Mouse (Mus musculus): ENCODE measurements around the gene Zfp109.

Zfp109 gene

DNA sequence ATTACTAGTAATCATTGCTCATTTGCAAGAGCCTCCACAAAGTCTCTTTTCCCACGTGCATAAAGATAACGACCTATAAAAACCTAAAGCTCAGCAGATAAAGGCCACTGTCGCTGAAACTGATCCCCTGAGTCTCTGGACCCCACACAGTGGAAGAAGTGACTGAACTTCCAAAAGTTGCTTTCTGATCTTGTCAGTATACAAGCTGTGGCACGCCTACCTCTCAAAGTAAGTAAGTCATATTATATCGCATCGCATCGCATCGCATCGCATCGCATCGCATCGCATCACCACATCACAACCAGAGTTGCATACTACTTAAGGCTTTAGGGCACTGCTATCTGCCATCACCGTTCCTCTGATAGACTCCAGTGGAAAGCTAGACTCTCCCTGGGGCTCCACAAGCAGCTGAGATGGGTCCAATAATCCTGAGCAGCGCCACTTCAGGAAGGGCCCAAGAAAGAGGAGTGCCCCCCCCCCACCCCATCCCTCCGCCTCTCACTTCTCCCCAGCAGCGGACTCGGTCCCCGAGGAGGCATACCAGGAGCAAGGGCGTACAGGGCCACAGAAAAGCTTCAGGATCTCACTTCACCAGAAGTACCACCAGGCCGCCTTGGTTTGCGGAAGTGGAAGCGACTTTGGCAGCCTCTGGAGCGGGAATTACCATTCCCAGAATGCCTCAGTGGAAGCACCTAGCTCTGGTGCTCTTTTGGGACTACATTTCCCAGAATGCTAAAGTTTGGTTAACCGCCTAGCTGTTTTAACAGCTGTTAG is 29.7 kb downstream of the Zfp109 start:
- peak; percentile 71 for DNase-seq (ENCODE audit: low spot score)

DNA sequence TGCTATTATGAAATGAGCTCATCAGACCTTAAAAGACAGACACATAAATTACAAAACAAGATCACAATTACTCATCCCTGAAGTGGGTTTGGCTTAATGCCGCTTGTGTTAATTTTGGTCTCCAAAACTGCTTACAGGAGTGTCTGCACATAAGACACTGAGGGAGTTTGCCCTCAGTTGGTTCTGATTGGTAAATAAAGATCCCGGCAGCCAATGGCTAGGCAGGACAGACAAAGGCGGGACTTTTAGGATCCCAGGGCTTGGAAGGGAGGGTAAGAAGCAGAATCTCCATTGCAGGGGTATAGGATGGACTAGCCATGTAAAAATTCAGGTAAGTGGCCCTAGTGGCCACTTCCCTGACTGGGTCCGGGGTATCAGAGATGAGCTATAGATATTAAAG is 40.4 kb downstream of the Zfp109 start:
- no peak for DNase-seq (ENCODE audit: low spot score)

DNA sequence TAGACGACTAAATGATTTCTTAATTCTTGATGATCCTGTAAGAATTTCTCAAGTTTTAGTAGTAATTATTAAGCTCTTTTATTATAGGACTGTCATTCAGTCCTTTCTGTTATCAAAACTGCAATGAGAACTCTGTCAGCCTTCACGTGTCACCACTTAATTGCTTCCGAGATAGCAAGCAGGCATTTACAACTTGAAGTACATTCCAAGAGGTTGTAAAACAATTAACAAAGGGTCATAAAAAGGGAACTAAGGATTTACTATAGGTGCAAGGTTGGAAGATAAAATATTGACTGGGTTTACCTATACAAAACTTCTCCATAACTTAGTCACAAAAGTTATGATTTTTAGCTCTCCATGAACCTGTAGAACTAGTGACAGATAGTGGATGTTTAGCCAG is 44.2 kb downstream of the Zfp109 start:
- no peak for DNase-seq (ENCODE audit: low spot score)

DNA sequence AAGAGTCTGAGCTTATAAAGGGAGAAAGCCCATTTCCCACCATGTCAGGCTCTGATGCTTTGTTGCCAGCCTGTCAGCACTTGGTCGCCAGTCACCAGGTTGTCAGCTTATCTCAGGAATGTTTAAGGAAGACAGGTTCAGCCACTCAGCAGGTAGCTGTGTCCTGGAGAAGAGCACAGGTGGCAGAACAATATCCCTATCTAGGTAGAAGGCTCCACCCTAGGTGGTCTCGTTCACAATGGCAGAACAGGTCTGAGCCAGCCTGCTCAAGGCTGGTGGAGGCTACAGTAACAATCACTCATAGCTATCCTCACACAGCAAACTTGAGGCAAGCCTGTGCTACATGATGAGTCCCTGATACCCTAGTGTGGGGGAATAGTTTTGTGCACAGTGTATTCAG is 46.0 kb downstream of the Zfp109 start:
- DNase-seq (ENCODE audit: low spot score) = no peak

DNA sequence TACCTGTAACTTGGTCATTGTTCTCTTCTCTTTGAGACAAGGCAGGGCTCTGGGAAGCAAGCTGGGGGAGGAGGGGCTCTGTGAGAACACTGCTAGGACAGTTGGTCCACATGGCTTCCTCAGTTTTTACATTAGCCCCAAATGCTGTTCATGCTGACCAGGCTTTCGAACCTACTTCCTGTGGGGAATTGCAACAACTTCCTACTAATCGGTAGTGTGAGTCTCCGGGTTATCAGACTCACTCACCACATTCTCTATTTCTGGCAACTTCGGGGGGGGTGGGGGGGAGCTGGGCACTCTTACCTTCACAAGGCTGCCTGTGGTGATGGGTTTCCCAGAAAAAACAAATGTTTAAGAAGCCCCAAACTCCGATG is 47.8 kb downstream of the Zfp109 start:
- DNase-seq (ENCODE audit: low spot score) = no peak

DNA sequence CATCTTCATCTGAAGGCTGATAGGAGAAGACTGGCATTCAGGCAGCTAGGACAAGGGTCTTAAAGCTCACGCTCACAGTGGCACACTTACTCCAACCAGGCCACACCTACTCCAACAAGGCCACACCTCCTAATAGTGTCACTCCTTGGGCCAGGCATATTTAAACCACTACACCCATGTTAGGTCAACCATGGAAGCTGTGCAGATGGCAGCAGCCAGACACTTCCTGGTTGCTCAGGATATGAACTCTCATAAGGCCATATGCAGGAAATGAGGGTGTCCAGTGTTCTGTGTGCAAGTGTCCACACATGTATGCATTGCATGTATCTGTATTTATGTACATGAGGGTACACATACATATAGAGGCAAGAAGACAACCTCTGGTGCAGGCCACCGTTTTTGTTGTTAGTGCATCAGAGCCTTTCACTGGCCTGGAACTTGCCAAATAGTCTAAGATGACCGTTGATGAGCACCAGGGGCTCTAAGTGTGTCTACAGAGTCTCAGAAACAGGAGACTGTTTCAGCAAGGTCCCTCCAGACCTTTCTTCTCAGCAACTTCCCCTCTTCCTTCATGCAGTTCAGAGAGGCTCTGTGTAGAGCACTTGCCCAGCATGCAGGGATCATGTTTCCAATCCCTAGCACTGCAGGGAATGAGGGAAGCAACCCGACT is 48.3 kb downstream of the Zfp109 start:
- DNase-seq (ENCODE audit: low spot score) = no peak

DNA sequence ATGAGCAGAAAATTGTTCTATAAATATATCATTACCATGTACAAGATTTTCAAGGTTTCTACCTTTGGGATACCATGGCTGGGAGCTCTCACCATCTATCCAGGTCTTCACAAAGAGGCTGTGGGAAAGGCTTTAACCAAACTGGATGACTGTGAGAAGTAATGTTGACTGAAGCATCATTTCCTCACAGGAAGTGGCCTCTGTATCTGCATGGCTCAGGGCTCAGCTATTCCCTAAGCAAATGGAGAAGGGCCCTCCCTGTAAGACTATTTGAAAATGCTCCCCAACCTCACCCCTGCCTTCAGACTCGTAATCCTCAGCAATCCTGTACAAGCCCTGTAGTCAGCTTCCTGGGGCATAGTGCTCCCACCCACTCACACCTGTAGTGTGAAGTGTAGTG is 49.7 kb downstream of the Zfp109 start:
- DNase-seq (ENCODE audit: low spot score) = no peak

Data from adipocyte (in vitro differentiated cells).